Comparison of ENCODE assay signal across 15 mouse cellular contexts in genomic region chr11:61062548-61063461, GRCm38 (mm10). TPM values are rescaled to one million over a fixed set of nuclear protein-coding genes. Genes with fewer than 3 reads are reported as not detected.
A peak's percentile ranks its signal among the peaks of the same experiment; 100 is the strongest.
DNase-seq lines count a peak whose midpoint lies in the region; TF ChIP-seq lines count a peak whose summit lies in the region.
"Had no signal": no experiment of that assay in that cellular context is flagged by ENCODE, and none has a peak within 500 bp of the region (broad histone marks: within the 10 kb centered on the region; RNA-seq: fewer than 3 reads in every experiment).

No protein-coding gene starts in this region.

- peaks cover 4 to 6% of the 10 kb centered on the region in 2 experiments for H3K27me3 ChIP-seq in MEL (ENCODE audit: control insufficient read depth in 1 of 2, insufficient read depth in 2 of 2, low read length in 2 of 2)
- H3K27me3 ChIP-seq in heart, adult 2 months (ENCODE audit: control insufficient read depth, insufficient read depth, low read length), result no peaks in the 10 kb centered on the region
- H3K27me3 ChIP-seq: embryonic facial prominence, embryonic 12.5 days; hindbrain, embryonic 12.5 days had no signal

- H3K36me3 ChIP-seq in MEL (ENCODE audit: control insufficient read depth in 1 of 2, insufficient read depth in 2 of 2, low read length in 2 of 2), result no peaks in the 10 kb centered on the region
- no peaks in the 10 kb centered on the region for H3K36me3 ChIP-seq in heart, adult 2 months (ENCODE audit: control insufficient read depth, insufficient read depth, low read length)
- H3K36me3 ChIP-seq: embryonic facial prominence, embryonic 12.5 days; hindbrain, embryonic 12.5 days; midbrain, embryonic 10.5 days had no signal

- H3K79me2 ChIP-seq in MEL (ENCODE audit: control insufficient read depth, insufficient read depth, low read length, poor library complexity), result no peaks in the 10 kb centered on the region
- H3K79me2 ChIP-seq in heart, adult 2 months (replicated peaks; ENCODE audit: control insufficient read depth, insufficient read depth, low read length), result no peaks in the 10 kb centered on the region

- no peak for TF ChIP-seq POLR2A in MEL (IDR thresholded peaks at IDR 0.05; ENCODE audit: control insufficient read depth in 1 of 2, insufficient read depth in 1 of 2, low read depth in 1 of 2, low read length in 2 of 2, poor library complexity in 1 of 2)
- TF ChIP-seq POLR2A in heart, adult 2 months (IDR thresholded peaks at IDR 0.05; ENCODE audit: insufficient read depth, low read depth, low read length), result no peak

- peak; percentile 15 for TF ChIP-seq RAD21 in MEL (IDR thresholded peaks at IDR 0.05; ENCODE audit: low read depth, low read length)

- no peak overlapping the region for H3K9ac ChIP-seq in MEL (ENCODE audit: control insufficient read depth, low read depth, low read length, poor library complexity, severe bottlenecking)
- no peak overlapping the region for H3K9ac ChIP-seq in heart, adult 2 months (ENCODE audit: low read depth, low read length)
- H3K9ac ChIP-seq: embryonic facial prominence, embryonic 12.5 days; hindbrain, embryonic 12.5 days had no signal

- intact Hi-C loops in heart, adult 2 months (cut with DNase I), result loop anchor here (5.0 kb wide), 1 partner anchor 81 kb away; no protein-coding TSS in a partner anchor

- no peak overlapping the region for H3K27ac ChIP-seq in MEL (ENCODE audit: control insufficient read depth, low read depth, low read length)
- no peak overlapping the region for H3K27ac ChIP-seq in heart, adult 2 months
- H3K27ac ChIP-seq: embryonic facial prominence, embryonic 12.5 days; hindbrain, embryonic 12.5 days; midbrain, embryonic 10.5 days had no signal

- TF ChIP-seq CTCF in MEL (IDR thresholded peaks at IDR 0.05 in 2 of 3, conservative IDR thresholded peaks at IDR 0.05 in 1 of 3; ENCODE audit: control insufficient read depth in 1 of 3, insufficient read depth in 1 of 3, low read depth in 2 of 3, low read length in 3 of 3, poor library complexity in 1 of 3, severe bottlenecking in 1 of 3), result no peak
- TF ChIP-seq CTCF in heart, adult 2 months (IDR thresholded peaks at IDR 0.05), result no peak

- H3K4me1 ChIP-seq in MEL (ENCODE audit: control insufficient read depth in 1 of 2, insufficient read depth in 2 of 2, low read length in 2 of 2), result peaks cover 0 to 7% of the 10 kb centered on the region in 2 experiments; a peak in 2 of 4 replicates
- H3K4me1 ChIP-seq in heart, adult 2 months (ENCODE audit: control insufficient read depth, insufficient read depth, low read length), result peaks cover 13% of the 10 kb centered on the region
- H3K4me1 ChIP-seq: hindbrain, embryonic 12.5 days; midbrain, embryonic 10.5 days had no signal

- no peak overlapping the region for H3K4me3 ChIP-seq in MEL (ENCODE audit: control insufficient read depth in 1 of 2, insufficient read depth in 1 of 2, low read depth in 2 of 2, low read length in 2 of 2)
- no peak overlapping the region for H3K4me3 ChIP-seq in heart, adult 2 months
- H3K4me3 ChIP-seq: embryonic facial prominence, embryonic 12.5 days; hindbrain, embryonic 12.5 days; midbrain, embryonic 10.5 days had no signal

- no peaks in the 10 kb centered on the region for H3K9me3 ChIP-seq in MEL (replicated peaks; ENCODE audit: insufficient read depth, low read length)
- H3K9me3 ChIP-seq: embryonic facial prominence, embryonic 12.5 days; hindbrain, embryonic 12.5 days; midbrain, embryonic 10.5 days had no signal

- DNase-seq in gastrocnemius, postnatal 25 days, result peak; percentile 20
- DNase-seq in gastrocnemius, postnatal 4 days (ENCODE audit: low spot score in 2 of 2), result no peak
- DNase-seq in right cerebral cortex, adult 18-20 months, result peak; percentile 71
- DNase-seq in right cerebral cortex, postnatal 14 days, result no peak
- no peak for DNase-seq in MEL (ENCODE audit: low read depth, low spot score)
- DNase-seq in skeletal muscle tissue, adult 2 months (ENCODE audit: low read depth, low spot score), result peak; percentile 21
- no peak for DNase-seq in heart, adult 2 months
- DNase-seq: adrenal gland, postnatal 25 days; kidney, postnatal 14 days; lung, adult 18-20 months; lung, postnatal 36 days; thymus, adult 18-20 months had no signal

- WGBS in heart, adult 2 months, result 79% methylated on average over 18 of the region's 18 CpGs

- no peak for TF ChIP-seq EP300 in MEL (IDR thresholded peaks at IDR 0.05; ENCODE audit: low read depth in 1 of 2, low read length in 2 of 2)
- no peak for TF ChIP-seq EP300 in heart, adult 2 months (IDR thresholded peaks at IDR 0.05; ENCODE audit: insufficient read depth, low read depth, low read length)

TF ChIP-seq in MEL, 35 proteins besides CTCF, POLR2A, EP300 and RAD21:
- TF ChIP-seq USF2 (IDR thresholded peaks at IDR 0.05; ENCODE audit: borderline replicate concordance in 1 of 2, insufficient read depth in 1 of 2, low read depth in 1 of 2, low read length in 2 of 2), result no peak
- no peak for TF ChIP-seq GABPA (IDR thresholded peaks at IDR 0.05; ENCODE audit: low read depth, low read length)
- TF ChIP-seq KAT2A (conservative IDR thresholded peaks at IDR 0.05; ENCODE audit: low read depth, low read length), result no peak
- TF ChIP-seq MAFK (IDR thresholded peaks at IDR 0.05; ENCODE audit: borderline replicate concordance, low read depth, low read length), result no peak

RNA-seq across cellular contexts. Expression of gene Kcnj12, which starts 40.4 kb away (rescaled TPM):
- 10 to 100 TPM; 44.5 to 45.1 TPM for total RNA-seq in gastrocnemius, postnatal 25 days (2021)
- 10 to 100 TPM; 13.7 to 16.4 TPM for total RNA-seq in gastrocnemius, postnatal 4 days (2021)
- total RNA-seq in MEL (2012; rRNA removed), result not detected in 2 replicates
- polyA plus RNA-seq in MEL (2012; ENCODE audit: insufficient read depth in 1 of 2, insufficient read length in 2 of 2, low read depth in 1 of 2, low replicate concordance in 2 of 2, missing spikeins in 1 of 2), result not detected
- 10 to 100 TPM; 26.7 to 35.7 TPM for total RNA-seq in heart, adult 2 months (2021)
- polyA plus RNA-seq in heart, adult 2 months (2012; rRNA removed), result 29.5 and 42.6 TPM in 2 replicates

Comparison
In these comparisons a context has a peak if more than half of its experiments do, and no peak if none do; other contexts are left out.
1. DNase-seq: peak in gastrocnemius, postnatal 25 days (single experiment), right cerebral cortex, adult 18-20 months (single experiment) and skeletal muscle tissue, adult 2 months (single experiment); none in gastrocnemius, postnatal 4 days (0 of 2), right cerebral cortex, postnatal 14 days (single experiment), MEL (single experiment) and heart, adult 2 months (0 of 2).
2. RNA of gene Kcnj12, which starts 40.4 kb away (total RNA-seq): 44.5 to 45.1 TPM in gastrocnemius, postnatal 25 days, 26.7 to 35.7 TPM in heart, adult 2 months and 13.7 to 16.4 TPM in gastrocnemius, postnatal 4 days; not detected in MEL; every median in the first group is over 10 times any median in the second.